Mouse (Mus musculus): ENCODE measurements at regions not wholly inside any gene's neighbourhood (a gene's known extent, or its start where the extent isn't known, plus 50 kb on each side); places are given as distances from the start of the nearest gene placed in this dataset.

DNA sequence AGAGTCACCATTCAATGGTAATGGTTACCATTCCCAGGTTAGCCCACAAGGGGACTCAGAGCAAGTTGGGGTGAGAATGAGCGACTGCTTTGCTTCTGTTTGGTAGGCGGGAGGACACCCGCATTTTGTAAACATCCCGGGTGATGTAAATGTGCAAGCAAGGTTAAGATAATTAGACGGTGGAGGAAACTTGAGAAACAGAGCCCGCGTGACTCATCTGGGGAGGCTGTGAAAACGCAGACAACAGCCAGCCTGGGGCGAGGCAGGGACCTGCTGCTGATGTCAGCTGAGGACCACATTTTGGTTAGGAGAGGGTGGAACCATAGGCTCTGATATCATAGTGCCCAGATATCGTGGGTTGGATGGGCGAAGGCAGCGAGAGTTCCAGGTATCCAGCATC lies 52.6 kb upstream of the Zbtb40 start:
- DNase-seq (ENCODE audit: low spot score) = no peak

DNA sequence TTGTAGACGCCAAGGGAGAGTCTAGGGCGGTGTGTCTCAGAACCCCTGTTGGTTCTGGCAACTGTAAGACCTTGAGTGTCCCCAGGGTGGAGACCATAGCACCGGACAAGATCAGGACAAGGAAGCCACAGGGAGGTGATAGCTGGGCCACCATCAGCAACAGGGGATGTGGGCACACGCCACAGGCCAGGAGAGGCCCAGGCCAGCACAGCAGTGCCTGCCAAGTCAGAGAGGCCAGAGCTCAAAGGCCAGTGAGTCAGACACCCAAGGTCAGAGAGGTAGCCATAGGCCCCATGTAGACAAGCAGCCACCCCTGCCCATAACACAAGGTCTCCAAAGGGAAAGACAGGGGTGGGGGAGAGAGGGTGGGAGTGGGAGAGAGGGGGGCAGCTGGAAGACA lies 52.2 kb upstream of the Zbtb40 start:
- DNase-seq (ENCODE audit: low spot score) = no peak

All from T-cell, adult 2 months (primary cell).